In genomic region chr10:66857330-66857729, GRCm38 (mm10) we compare ENCODE assay signal across 23 mouse cellular contexts.
"Had no signal": no experiment of that assay in that cellular context is flagged by ENCODE, and none has a peak within 500 bp of the region (broad histone marks: within the 10 kb centered on the region; RNA-seq: fewer than 3 reads in every experiment).

No protein-coding gene starts in this region.

- H3K4me1 ChIP-seq: liver, embryonic 15.5 days; lung, embryonic 15.5 days; midbrain, embryonic 10.5 days; neural tube, embryonic 13.5 days; stomach, embryonic 15.5 days had no signal

- H3K36me3 ChIP-seq: limb, embryonic 10.5 days; limb, embryonic 13.5 days; liver, embryonic 12.5 days; liver, embryonic 15.5 days; lung, embryonic 15.5 days; midbrain, embryonic 10.5 days; midbrain, embryonic 13.5 days; neural tube, embryonic 13.5 days; stomach, embryonic 15.5 days had no signal

- H3K4me2 ChIP-seq: limb, embryonic 13.5 days; liver, embryonic 12.5 days; liver, embryonic 15.5 days; lung, embryonic 15.5 days; midbrain, embryonic 13.5 days; neural tube, embryonic 13.5 days; stomach, embryonic 15.5 days had no signal

- ATAC-seq: intestine, embryonic 16.5 days; liver, embryonic 12.5 days; midbrain, embryonic 13.5 days; midbrain, embryonic 16.5 days had no signal

- H3K27me3 ChIP-seq: limb, embryonic 13.5 days; liver, embryonic 12.5 days; liver, embryonic 15.5 days; lung, embryonic 15.5 days; midbrain, embryonic 13.5 days; neural tube, embryonic 13.5 days; stomach, embryonic 15.5 days had no signal

- H3K4me3 ChIP-seq: limb, embryonic 10.5 days; limb, embryonic 13.5 days; liver, embryonic 12.5 days; liver, embryonic 15.5 days; lung, embryonic 15.5 days; megakaryocyte, embryonic 14.5 days; midbrain, embryonic 10.5 days; midbrain, embryonic 13.5 days; myocyte; neural tube, embryonic 13.5 days; stomach, embryonic 15.5 days had no signal

- H3K9ac ChIP-seq: limb, embryonic 13.5 days; liver, embryonic 12.5 days; liver, embryonic 15.5 days; lung, embryonic 15.5 days; midbrain, embryonic 13.5 days; neural tube, embryonic 13.5 days; stomach, embryonic 15.5 days had no signal

- H3K9me3 ChIP-seq: limb, embryonic 10.5 days; limb, embryonic 13.5 days; liver, embryonic 12.5 days; liver, embryonic 15.5 days; lung, embryonic 15.5 days; midbrain, embryonic 10.5 days; midbrain, embryonic 13.5 days; neural tube, embryonic 13.5 days; stomach, embryonic 15.5 days had no signal

- H3K27ac ChIP-seq: limb, embryonic 10.5 days; limb, embryonic 13.5 days; liver, embryonic 12.5 days; liver, embryonic 15.5 days; lung, embryonic 15.5 days; midbrain, embryonic 10.5 days; midbrain, embryonic 13.5 days; neural tube, embryonic 13.5 days; stomach, embryonic 15.5 days had no signal

- DNase-seq: kidney, adult 18-20 months; kidney, adult 9 months; kidney, postnatal 14 days; kidney, postnatal 4 days; liver; lung, adult 18-20 months; lung, postnatal 10 days; lung, postnatal 36 days; thymus, adult 18-20 months; thymus, postnatal 36 days had no signal
